Mouse (Mus musculus): Measurements from ENCODE around the gene Lpcat2.

- TF ChIP-seq POLR2A (IDR thresholded peaks at IDR 0.05; ENCODE audit: borderline replicate concordance, control insufficient read depth, low read depth, low read length) (no peak), CTCF (IDR thresholded peaks at IDR 0.05; ENCODE audit: control insufficient read depth, insufficient read depth, low read length) (no peak)
Observed at GRCm38 (mm10) chr8:92895053-92895452, 39.9 kb downstream of the Lpcat2 start.
